In genomic region chr7:105476683-105477432, GRCm38 (mm10) we compare ENCODE assay signal across 21 mouse cellular contexts. TPM values are rescaled to one million over a fixed set of nuclear protein-coding genes. Genes with fewer than 3 reads are reported as not detected.
DNase-seq lines count a peak whose midpoint lies in the region; ATAC-seq and TF ChIP-seq lines count a peak whose summit lies in the region.
"Had no signal": no experiment of that assay in that cellular context is flagged by ENCODE, and none has a peak within 500 bp of the region (broad histone marks: within the 10 kb centered on the region; RNA-seq: fewer than 3 reads in every experiment).

No protein-coding gene starts in this region.

- no peak overlapping the region for H3K4me2 ChIP-seq in heart, embryonic 12.5 days
- H3K4me2 ChIP-seq in midbrain, embryonic 11.5 days = no peak overlapping the region
- no peak overlapping the region for H3K4me2 ChIP-seq in midbrain, embryonic 14.5 days (ENCODE audit: low read length)
- no peak overlapping the region for H3K4me2 ChIP-seq in intestine, embryonic 16.5 days (ENCODE audit: low read depth, low read length)
- H3K4me2 ChIP-seq: embryonic facial prominence, embryonic 13.5 days; forebrain, embryonic 12.5 days; hindbrain, embryonic 15.5 days had no signal

- H3K4me1 ChIP-seq in heart, embryonic 12.5 days (replicated peaks) = peaks cover 38% of the 10 kb centered on the region
- peaks cover 3% of the 10 kb centered on the region for H3K4me1 ChIP-seq in midbrain, embryonic 11.5 days (ENCODE audit: control insufficient read depth, insufficient read depth, low read length)
- no peaks in the 10 kb centered on the region; the same call in 1 of the 2 replicates for H3K4me1 ChIP-seq in midbrain, embryonic 14.5 days (ENCODE audit: control insufficient read depth, insufficient read depth, low read length)
- H3K4me1 ChIP-seq in intestine, embryonic 16.5 days (ENCODE audit: control insufficient read depth, insufficient read depth, low read length) = peaks cover 1% of the 10 kb centered on the region; the same call in 1 of the 2 replicates

- WGBS in heart, embryonic 12.5 days = 72% methylated on average over 10 of the region's 10 CpGs
- WGBS in midbrain, embryonic 11.5 days = 91% methylated on average over 10 of the region's 10 CpGs
- 87% methylated on average over 10 of the region's 10 CpGs for WGBS in midbrain, embryonic 14.5 days
- WGBS in intestine, embryonic 16.5 days = 68% methylated on average over 10 of the region's 10 CpGs

- H3K27me3 ChIP-seq in heart, embryonic 12.5 days (replicated peaks) = no peaks in the 10 kb centered on the region
- H3K27me3 ChIP-seq in midbrain, embryonic 11.5 days (ENCODE audit: control insufficient read depth, insufficient read depth, low read length) = peaks cover 6% of the 10 kb centered on the region; the same call in 1 of the 2 replicates
- H3K27me3 ChIP-seq in midbrain, embryonic 14.5 days (ENCODE audit: control insufficient read depth, insufficient read depth, low read length) = 0 out of 2 replicates have a peak, but pooled peaks cover 2% of the 10 kb centered on the region
- no peaks in the 10 kb centered on the region for H3K27me3 ChIP-seq in intestine, embryonic 16.5 days (replicated peaks; ENCODE audit: control insufficient read depth, insufficient read depth, low read length)
- H3K27me3 ChIP-seq: embryonic facial prominence, embryonic 13.5 days; hindbrain, embryonic 15.5 days had no signal

- no peaks in the 10 kb centered on the region for H3K9me3 ChIP-seq in heart, embryonic 12.5 days (replicated peaks)
- H3K9me3 ChIP-seq in midbrain, embryonic 11.5 days (ENCODE audit: control insufficient read depth, low read length) = no peaks in the 10 kb centered on the region
- no peaks in the 10 kb centered on the region for H3K9me3 ChIP-seq in midbrain, embryonic 14.5 days (ENCODE audit: control insufficient read depth, low read length)
- no peaks in the 10 kb centered on the region for H3K9me3 ChIP-seq in intestine, embryonic 16.5 days (ENCODE audit: control insufficient read depth, low read length)
- H3K9me3 ChIP-seq: embryonic facial prominence, embryonic 13.5 days; forebrain, embryonic 12.5 days; hindbrain, embryonic 10.5 days; hindbrain, embryonic 15.5 days had no signal

- peak; percentile 81 for DNase-seq in heart, adult 11 months
- DNase-seq in midbrain, embryonic 11.5 days (ENCODE audit: low spot score, missing footprints) = peak; percentile 73
- no peak for DNase-seq in midbrain, embryonic 14.5 days
- peak; percentile 6 for DNase-seq in brain, embryonic 14.5 days (ENCODE audit: low read depth)
- DNase-seq in layer of hippocampus, adult 8-10 months (ENCODE audit: low spot score in 2 of 2) = no peak
- DNase-seq: adrenal gland, adult 8-10 months; cerebellum, adult 11-12 months; gastrocnemius, postnatal 25 days had no signal

- H3K9ac ChIP-seq in heart, embryonic 12.5 days = no peak overlapping the region
- H3K9ac ChIP-seq in midbrain, embryonic 11.5 days (ENCODE audit: low read length) = no peak overlapping the region
- H3K9ac ChIP-seq in midbrain, embryonic 14.5 days (replicated peaks; ENCODE audit: low read length) = no peak overlapping the region
- no peak overlapping the region for H3K9ac ChIP-seq in intestine, embryonic 16.5 days (ENCODE audit: low read depth, low read length)
- H3K9ac ChIP-seq: embryonic facial prominence, embryonic 13.5 days; forebrain, embryonic 12.5 days; hindbrain, embryonic 15.5 days had no signal

- H3K4me3 ChIP-seq in heart, embryonic 12.5 days = no peak overlapping the region
- no peak overlapping the region for H3K4me3 ChIP-seq in midbrain, embryonic 11.5 days (ENCODE audit: low read depth, low read length)
- H3K4me3 ChIP-seq in midbrain, embryonic 14.5 days (replicated peaks; ENCODE audit: low read depth, low read length) = no peak overlapping the region
- H3K4me3 ChIP-seq in intestine, embryonic 16.5 days (ENCODE audit: low read length) = no peak overlapping the region
- H3K4me3 ChIP-seq: embryonic facial prominence, embryonic 13.5 days; forebrain, embryonic 12.5 days; hindbrain, embryonic 10.5 days; hindbrain, embryonic 15.5 days had no signal

- no peaks in the 10 kb centered on the region for H3K36me3 ChIP-seq in heart, embryonic 12.5 days
- H3K36me3 ChIP-seq in midbrain, embryonic 11.5 days (ENCODE audit: control insufficient read depth, insufficient read depth, low read length) = no peaks in the 10 kb centered on the region
- no peaks in the 10 kb centered on the region for H3K36me3 ChIP-seq in midbrain, embryonic 14.5 days (ENCODE audit: control insufficient read depth, insufficient read depth, low read length)
- no peaks in the 10 kb centered on the region for H3K36me3 ChIP-seq in intestine, embryonic 16.5 days (ENCODE audit: control insufficient read depth, insufficient read depth, low read length)
- H3K36me3 ChIP-seq: embryonic facial prominence, embryonic 13.5 days; forebrain, embryonic 12.5 days; hindbrain, embryonic 10.5 days; hindbrain, embryonic 15.5 days had no signal

- H3K27ac ChIP-seq in heart, embryonic 12.5 days (ENCODE audit: poor library complexity, severe bottlenecking) = no peak overlapping the region
- no peak overlapping the region for H3K27ac ChIP-seq in midbrain, embryonic 11.5 days (ENCODE audit: low read depth, low read length)
- H3K27ac ChIP-seq in midbrain, embryonic 14.5 days (replicated peaks; ENCODE audit: low read depth, low read length) = no peak overlapping the region
- H3K27ac ChIP-seq in intestine, embryonic 16.5 days (ENCODE audit: low read length) = no peak overlapping the region
- H3K27ac ChIP-seq: embryonic facial prominence, embryonic 13.5 days; forebrain, embryonic 12.5 days; hindbrain, embryonic 10.5 days; hindbrain, embryonic 15.5 days had no signal

- TF ChIP-seq POLR2A in brain, embryonic 14.5 days (IDR thresholded peaks at IDR 0.05; ENCODE audit: borderline replicate concordance, extremely low read depth, insufficient read depth, insufficient read length, poor library complexity, severe bottlenecking) = no peak

- no peak for ATAC-seq in heart, embryonic 12.5 days (ENCODE audit: insufficient number of reproducible peaks, low FRiP score)
- no peak for ATAC-seq in midbrain, embryonic 11.5 days (ENCODE audit: low FRiP score)
- no peak for ATAC-seq in midbrain, embryonic 14.5 days (ENCODE audit: low FRiP score, low TSS enrichment)
- no peak for ATAC-seq in intestine, embryonic 16.5 days
- ATAC-seq: forebrain, embryonic 16.5 days; intestine, postnatal 0 days had no signal

- no peak for TF ChIP-seq CTCF in brain, embryonic 14.5 days (IDR thresholded peaks at IDR 0.05; ENCODE audit: borderline replicate concordance, extremely low read depth, insufficient read depth, insufficient read length)

RNA-seq across cellular contexts. Expression of gene Cavin3, which starts 5.2 kb away (rescaled TPM):
- polyA plus RNA-seq in heart, embryonic 12.5 days (2016; fragmentation: Nextera tagmentation; extraction: Ambion mirVana) = 68.1 and 72.6 TPM in 2 replicates
- 24.2 and 24.9 TPM in 2 replicates for polyA plus RNA-seq in midbrain, embryonic 11.5 days (2014; fragmentation: Nextera tagmentation; extraction: Ambion mirVana)
- 23.2 and 27.9 TPM in 2 replicates for polyA plus RNA-seq in midbrain, embryonic 14.5 days (2014; fragmentation: Nextera tagmentation; extraction: Ambion mirVana)
- polyA plus RNA-seq in brain, embryonic 14.5 days (2012; rRNA removed) = 20.9 and 22.7 TPM in 2 replicates
- total RNA-seq in layer of hippocampus, adult 8-10 months (2022) = 10 to 100 TPM; 11.0 to 14.1 (median 12.4) TPM
- polyA plus RNA-seq in intestine, embryonic 16.5 days (2015; fragmentation: Nextera tagmentation; extraction: Ambion mirVana) = 80.5 and 86.6 TPM in 2 replicates
- total RNA-seq: MEL had no signal

RNA-seq across cellular contexts. Expression of gene Cckbr, which starts 51.3 kb away (rescaled TPM):
- not detected in 2 replicates for polyA plus RNA-seq in heart, embryonic 12.5 days (2016; fragmentation: Nextera tagmentation; extraction: Ambion mirVana)
- 0.14 and 0.28 TPM in 2 replicates for polyA plus RNA-seq in midbrain, embryonic 11.5 days (2014; fragmentation: Nextera tagmentation; extraction: Ambion mirVana)
- 1.7 and 3.0 TPM in 2 replicates for polyA plus RNA-seq in midbrain, embryonic 14.5 days (2014; fragmentation: Nextera tagmentation; extraction: Ambion mirVana)
- polyA plus RNA-seq in brain, embryonic 14.5 days (2012; rRNA removed) = 2.1 and 3.0 TPM in 2 replicates
- total RNA-seq in layer of hippocampus, adult 8-10 months (2022) = 10 to 100 TPM in 1 of 4 experiments, 1 to 10 TPM in 3; 8.6 to 10.8 (median 9.4) TPM
- polyA plus RNA-seq in intestine, embryonic 16.5 days (2015; fragmentation: Nextera tagmentation; extraction: Ambion mirVana) = 0.10 and 0.13 TPM in 2 replicates
- total RNA-seq: adrenal gland, postnatal 36 days; gastrocnemius, postnatal 25 days; granulocyte monocyte progenitor cell, adult 5-6 weeks; heart, postnatal 14 days; MEL had no signal
- polyA plus RNA-seq: heart, embryonic 14.5 days had no signal

Comparison
In these comparisons a context has a peak if more than half of its experiments do, and no peak if none do; other contexts are left out.
1. DNase-seq: peak in heart, adult 11 months (single experiment), midbrain, embryonic 11.5 days (single experiment) and brain, embryonic 14.5 days (single experiment); none in midbrain, embryonic 14.5 days (single experiment) and layer of hippocampus, adult 8-10 months (0 of 2).